Mouse (Mus musculus) liver, adult 2 months (tissue): ENCODE data around the gene Gm20388.

Experiments used
- CTCF ChIP-seq: fragments of 200-500 bp; IDR thresholded peaks from 2 replicates; pipeline ENCODE4 v1.5.1; 2011; ENCODE audit warnings: low read depth, low read length, control low read depth
- POLR2A ChIP-seq: fragments of 200-500 bp; IDR thresholded peaks from 2 replicates; pipeline ENCODE4 v1.6.1; 2011; ENCODE audit warnings: low read length, control low read depth; ENCODE audit not compliant: insufficient read depth; ENCODE audit errors: extremely low read depth

DNA sequence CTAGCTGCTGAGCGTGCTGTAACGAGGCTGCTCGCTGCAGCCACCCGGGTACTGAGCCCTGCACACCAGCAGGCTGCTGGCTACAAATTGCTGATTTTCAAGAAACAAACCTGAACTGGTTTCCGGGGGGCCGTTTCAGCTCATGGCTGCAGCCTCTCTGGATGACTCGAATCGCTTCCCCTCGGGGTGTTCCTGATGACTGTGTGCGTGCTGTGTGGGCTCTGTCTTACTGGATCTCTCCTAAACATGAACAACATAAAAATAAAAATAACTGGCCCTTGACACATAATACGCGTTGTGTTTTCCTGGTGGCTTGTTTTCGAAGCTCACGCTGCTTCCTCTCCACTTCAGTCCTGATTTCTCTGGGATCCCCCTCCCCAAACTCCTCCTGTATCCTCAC lies 1168.1 kb downstream of the Gm20388 start:
- no peak for TF ChIP-seq CTCF
- no peak for TF ChIP-seq POLR2A
